Mouse (Mus musculus): ENCODE data around the gene Cox8b.

Cox8b gene

DNA sequence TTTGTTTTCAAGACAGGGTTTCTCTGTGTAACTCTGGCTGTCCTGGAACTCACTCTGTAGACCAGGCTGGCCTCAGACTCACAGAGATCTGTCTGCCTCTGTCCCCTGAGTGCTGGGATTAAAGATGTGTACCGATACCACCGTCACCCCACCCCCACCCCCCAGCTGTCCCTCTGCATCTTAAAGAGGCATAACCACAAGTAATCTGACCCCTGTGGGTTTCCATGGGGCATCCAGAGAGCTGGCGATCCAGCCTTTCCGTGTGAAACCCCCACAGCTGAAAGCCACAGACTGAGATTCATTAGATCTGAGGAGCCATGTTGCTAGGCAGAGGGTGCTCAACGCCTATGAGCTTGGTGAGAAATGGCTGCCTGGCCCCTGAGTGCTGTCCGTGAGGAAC lies 40.2 kb downstream of the Cox8b start:
- no peak for DNase-seq

DNA sequence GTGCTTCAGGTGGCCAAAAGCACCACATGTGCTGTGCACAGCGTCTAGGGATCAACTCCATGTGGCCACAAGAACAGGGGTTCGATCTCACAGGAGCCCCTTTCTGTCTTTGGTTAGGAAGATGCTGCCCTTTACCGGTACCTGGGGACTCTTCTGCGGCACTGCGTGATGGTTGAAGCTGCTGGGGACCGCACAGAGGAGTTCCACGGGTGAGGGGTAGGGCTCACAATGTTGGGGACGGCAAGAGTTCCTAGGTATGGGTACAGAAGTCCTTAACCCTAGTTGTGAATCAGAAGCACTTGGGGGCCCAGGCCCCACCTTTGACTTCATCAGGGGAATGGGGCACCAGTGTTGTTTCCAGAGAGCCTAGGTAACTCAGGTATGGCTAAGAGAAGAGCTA lies 41.5 kb downstream of the Cox8b start:
- DNase-seq = no peak

DNA sequence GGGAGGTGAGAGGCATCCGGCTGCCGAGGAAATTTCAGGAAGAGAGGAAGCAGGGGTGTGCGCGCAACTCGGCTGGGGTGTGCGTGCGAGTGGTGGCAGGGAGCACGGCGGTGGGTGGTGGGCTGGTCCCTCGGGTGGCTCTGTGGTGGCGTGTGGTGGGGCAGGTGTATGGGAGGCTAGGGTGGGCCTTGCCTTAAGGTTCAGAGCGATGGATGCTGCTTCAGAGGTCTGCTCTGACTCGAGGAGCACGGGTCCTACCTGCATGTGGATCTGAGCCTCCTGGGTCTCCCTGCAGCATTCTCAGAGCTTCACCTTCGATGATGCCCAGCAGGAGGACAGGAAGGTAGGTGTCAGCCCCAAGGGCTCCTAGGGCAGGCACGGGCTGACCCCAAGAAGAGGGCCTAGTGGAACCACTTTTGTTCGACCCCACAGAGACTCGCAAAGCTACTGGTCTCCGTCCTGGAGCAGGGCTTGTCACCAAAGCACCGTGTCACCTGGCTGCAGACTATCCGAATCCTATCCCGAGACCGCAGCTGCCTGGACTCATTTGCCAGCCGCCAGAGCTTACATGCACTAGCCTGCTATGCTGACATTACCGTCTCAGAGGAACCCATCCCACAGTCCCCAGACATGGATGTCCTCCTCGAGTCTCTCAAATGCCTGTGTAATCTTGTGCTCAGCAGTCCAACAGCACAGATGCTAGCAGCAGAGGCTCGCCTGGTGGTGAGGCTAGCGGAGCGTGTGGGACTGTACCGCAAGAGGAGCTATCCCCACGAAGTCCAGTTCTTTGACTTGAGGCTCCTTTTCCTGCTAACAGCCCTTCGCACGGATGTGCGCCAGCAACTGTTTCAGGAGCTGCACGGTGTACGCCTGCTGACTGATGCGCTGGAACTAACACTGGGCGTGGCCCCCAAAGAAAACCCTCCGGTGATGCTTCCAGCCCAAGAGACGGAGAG lies 42.4 kb downstream of the Cox8b start, which contains the start of gene Bet1l:
Bet1l (minus strand) TSS at position 28 of the 956 bp plus-strand sequence.
- peak; percentile 17 to 21 for DNase-seq

DNA sequence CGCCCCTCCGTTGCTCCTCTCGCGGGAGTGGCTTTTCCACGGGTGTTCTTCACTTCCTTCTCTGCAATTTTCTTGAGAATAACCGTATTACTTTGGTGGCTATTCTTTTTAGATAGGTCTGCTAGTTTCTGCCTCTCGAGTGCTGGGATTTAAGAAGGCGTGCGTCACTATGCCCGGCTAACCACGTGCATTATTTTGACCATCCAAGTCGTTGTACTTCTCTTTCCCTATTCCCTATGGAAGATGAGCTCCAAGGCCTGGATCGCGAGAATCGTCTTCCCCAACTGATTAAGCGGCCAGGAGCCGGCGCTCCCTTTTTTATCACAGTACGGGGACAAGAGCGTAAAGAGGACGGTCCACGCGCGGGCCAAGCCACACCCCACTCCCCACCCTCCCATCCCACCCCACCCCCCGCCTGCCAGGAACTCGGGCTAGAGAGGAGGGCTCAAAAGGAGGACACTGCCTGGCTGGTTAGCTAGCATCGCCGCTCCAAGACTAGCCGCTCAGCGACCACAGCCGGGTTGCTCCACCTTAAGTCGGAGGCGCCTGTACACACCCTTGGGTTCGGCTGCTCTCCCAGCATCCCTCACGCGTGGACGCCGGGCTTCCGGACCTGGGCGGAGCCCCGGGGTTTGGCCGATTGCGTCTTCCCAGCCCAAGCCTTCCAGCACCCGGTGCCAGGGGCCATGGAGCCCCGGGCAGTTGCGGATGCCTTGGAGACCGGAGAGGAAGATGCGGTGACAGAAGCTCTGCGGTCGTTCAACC lies 43.3 kb downstream of the Cox8b start, which contains the start of gene Ric8a:
Ric8a (plus strand) TSS at position 173 of the 765 bp plus-strand sequence.
- peak; percentile 86 to 88 for DNase-seq

DNA sequence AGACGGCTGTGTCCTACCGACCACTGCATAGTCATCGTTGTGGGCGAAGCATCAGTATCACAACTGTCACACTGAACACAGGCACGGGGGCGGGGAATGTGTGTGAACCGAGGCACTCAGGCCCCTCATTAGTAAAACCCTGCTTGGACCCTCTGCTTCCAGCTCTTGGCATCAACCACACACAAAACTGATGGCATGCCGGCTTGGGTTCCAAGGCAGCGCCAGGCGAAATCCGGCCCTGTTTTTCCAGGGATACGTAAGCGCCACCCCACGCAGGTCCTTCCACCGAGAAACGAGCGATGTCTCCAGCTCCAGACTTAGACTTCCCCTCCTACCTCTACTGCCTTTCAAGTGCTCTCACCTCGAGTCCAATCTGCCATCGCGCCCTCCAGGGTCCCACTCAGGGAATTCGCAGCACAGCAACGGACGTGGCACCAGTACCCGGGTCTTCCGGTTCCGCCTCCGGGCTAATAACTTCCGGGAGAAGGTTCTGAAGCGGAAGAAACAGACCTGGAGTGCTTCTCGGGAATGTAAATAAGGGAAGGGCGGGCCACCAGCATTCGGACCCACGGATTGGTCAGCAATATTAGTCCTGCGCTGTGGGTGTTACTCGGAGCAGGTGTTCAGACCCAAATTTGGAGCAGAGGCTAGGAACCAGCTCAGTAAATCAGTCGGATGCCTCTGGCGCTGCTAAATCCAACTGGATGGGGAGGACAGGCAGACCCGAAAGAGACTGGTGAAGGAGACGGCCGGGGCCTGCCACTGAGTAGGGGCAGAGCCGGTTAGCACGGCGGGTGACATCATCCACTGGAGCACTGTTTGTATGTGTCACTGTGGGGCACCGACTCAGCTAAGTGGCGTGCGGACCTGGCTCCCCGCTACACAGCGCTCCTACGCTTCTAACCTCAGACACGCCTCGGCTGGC lies 44.1 kb downstream of the Cox8b start, which contains the start of gene Gm45785:
Gm45785 (minus strand) TSS at position 472 of the 925 bp plus-strand sequence.
- peak; percentile 82 to 84 for DNase-seq

DNA sequence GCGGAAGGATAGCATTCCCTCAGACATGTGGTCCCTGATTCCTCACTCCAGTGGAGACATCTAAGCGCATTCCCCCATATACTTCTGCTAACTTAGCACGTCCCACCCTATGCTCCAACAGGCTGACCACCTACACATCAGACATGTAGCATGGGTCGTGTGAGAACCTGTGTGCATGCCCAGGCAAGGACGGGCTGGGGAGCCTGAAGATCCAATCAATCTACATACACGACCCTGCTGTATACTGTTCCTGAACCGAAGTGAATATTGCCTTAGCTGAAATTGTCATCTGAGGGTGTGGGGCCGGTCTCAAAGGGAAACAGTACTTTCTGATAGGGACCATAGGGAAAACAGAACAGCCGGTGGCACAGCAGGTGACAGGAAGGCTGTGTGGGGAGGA lies 45.1 kb downstream of the Cox8b start:
- DNase-seq = no peak

DNA sequence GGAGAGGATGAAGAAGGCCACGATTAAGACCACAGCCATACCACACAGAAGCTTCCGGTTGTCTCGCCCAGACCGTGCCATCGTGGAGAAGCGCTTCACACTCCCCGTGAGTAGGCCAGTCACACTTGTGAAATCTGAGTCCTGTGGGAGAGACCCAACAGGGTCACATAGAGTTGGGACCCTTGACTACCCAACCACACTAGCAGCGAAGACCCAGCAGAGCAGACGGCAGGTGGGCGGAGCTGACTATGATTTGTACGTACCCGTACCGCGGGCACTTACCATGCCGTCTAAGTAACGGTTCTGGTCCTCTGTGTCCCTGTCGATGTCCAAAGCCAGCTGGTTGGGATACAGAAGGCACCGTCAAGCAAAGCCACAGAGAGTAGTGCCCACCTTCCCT lies 45.8 kb downstream of the Cox8b start:
- no peak for DNase-seq

DNA sequence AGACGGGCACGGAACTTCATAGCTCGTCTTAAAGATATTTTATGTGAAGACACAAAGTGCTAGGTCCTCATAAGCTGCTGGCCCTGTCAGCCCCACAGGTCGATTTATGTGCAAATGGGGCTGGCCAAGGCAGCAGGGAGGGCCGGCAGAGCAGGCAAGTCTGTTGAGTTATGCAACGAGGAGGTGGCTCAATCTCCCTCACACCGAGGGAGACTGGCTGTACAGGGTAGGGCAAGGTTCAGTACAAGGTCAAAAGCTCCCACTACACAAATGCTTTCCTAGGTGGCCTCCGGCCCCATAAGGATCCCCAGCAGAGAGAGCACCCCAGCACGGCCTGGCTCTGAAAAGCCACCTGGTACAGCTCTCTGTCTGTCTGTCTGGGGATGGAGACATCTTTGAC lies 46.9 kb downstream of the Cox8b start:
- DNase-seq = no peak

DNA sequence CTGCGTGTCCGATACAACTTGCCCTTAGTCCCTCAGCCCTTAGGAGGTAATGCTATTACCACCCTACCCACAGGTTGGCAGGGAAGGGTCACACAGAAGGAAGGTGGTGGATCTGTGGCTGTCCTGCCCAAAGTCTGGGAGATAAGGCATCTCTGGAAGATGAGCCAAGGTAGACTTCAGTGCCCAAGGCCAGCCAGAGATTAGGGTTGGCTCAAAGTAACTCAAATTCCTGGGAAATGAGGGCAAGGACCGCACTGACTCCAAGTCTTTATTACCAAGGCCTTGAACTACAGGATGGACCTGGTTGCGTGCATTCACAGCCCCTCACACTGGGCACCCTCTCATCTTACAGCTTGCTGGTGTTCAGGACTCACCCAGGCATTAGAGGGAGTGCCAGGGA lies 48.3 kb downstream of the Cox8b start:
- DNase-seq = no peak
